Mouse (Mus musculus) limb, embryonic 13.5 days (tissue): ENCODE measurements around the gene Pfdn5. TPM values are rescaled to one million over a fixed set of nuclear protein-coding genes. Genes with fewer than 3 reads are reported as not detected.

Source experiments
- ATAC-seq: fragments of 200-750 bp; cut with Nextera tagmentation; 2 replicates; pipeline ENCODE4 v1.8.0; 2017; ENCODE audit warnings: low read depth, moderate number of reproducible peaks, moderate TSS enrichment; ENCODE audit not compliant: low FRiP score
- H3K27ac ChIP-seq: fragments of 300-500 bp; sonication (generic); 2 replicates; pipeline ENCODE4 v1.5.1; 2015; ENCODE audit warnings: inconsistent platforms, mild to moderate bottlenecking, moderate library complexity
- H3K27me3 ChIP-seq: fragments of 300-500 bp; sonication (generic); 2 replicates; pipeline ENCODE4 v1.6.1; 2015; ENCODE audit warnings: mild to moderate bottlenecking, inconsistent platforms
- H3K36me3 ChIP-seq: fragments of 300-500 bp; sonication (generic); 2 replicates; pipeline ENCODE4 v1.6.1; 2015; ENCODE audit warnings: inconsistent platforms, mild to moderate bottlenecking, moderate library complexity
- H3K4me1 ChIP-seq: fragments of 300-500 bp; sonication (generic); 2 replicates; pipeline ENCODE4 v1.6.1; 2015; ENCODE audit warnings: inconsistent platforms
- H3K4me2 ChIP-seq: fragments of 300-500 bp; sonication (generic); replicated peaks from 2 replicates; pipeline ENCODE4 v1.6.1; 2015; ENCODE audit warnings: inconsistent platforms, mild to moderate bottlenecking, moderate library complexity
- H3K4me3 ChIP-seq: fragments of 300-500 bp; sonication (generic); 2 replicates; pipeline ENCODE4 v1.5.1; 2015; ENCODE audit warnings: moderate library complexity, mild to moderate bottlenecking, inconsistent platforms
- H3K9ac ChIP-seq: fragments of 300-500 bp; sonication (generic); 2 replicates; pipeline ENCODE4 v1.6.1; 2015; ENCODE audit warnings: mild to moderate bottlenecking, inconsistent platforms
- H3K9me3 ChIP-seq: fragments of 300-500 bp; sonication (generic); 2 replicates; pipeline ENCODE4 v1.6.1; 2016; ENCODE audit warnings: inconsistent platforms
- whole genome bisulfite sequencing: fragments of 180-500 bp; shearing (Covaris S2); methylation state at CpG from one replicate; pipeline ENCODE4 v1.1.7; 2015; 5-methylcytosine and 5-hydroxymethylcytosine counted together
- polyA plus RNA-seq: library from polyadenylated mRNA; unstranded; fragments of >200 nt; fragmentation: Nextera tagmentation; extraction: Ambion mirVana; gene quantifications from 2 replicates; pipeline ENCODE4 v1.2.1, GENCODE M21; 2015

Pfdn5 gene
- polyA plus RNA-seq, result 431 and 451 TPM in 2 replicates

- no peaks in the 10 kb centered on the region for H3K27me3 ChIP-seq
- peak within 1 kb of the TSS; percentile 86 for H3K4me2 ChIP-seq
- H3K36me3 ChIP-seq, result peaks cover 61% of the 10 kb centered on the region
- H3K4me3 ChIP-seq, result peak within 1 kb of the TSS; percentile 64
- peak within 1 kb of the TSS; percentile 85 for H3K9ac ChIP-seq
- H3K9me3 ChIP-seq, result no peaks in the 10 kb centered on the region
- H3K4me1 ChIP-seq, result peaks cover 12% of the 10 kb centered on the region
- H3K27ac ChIP-seq, result peak within 1 kb of the TSS; percentile 80; the same call in 1 of the 2 replicates
- peak; percentile 91 for ATAC-seq
- under 1% methylated on average over 40 of the region's 40 CpGs for WGBS
Observed at GRCm38 (mm10) chr15:102326022-102326576, at the start of gene Pfdn5. Gene Pfdn5 (plus strand): TSS chr15:102326116.

GRCm38 (mm10) chr15:102278726-102279091, 47.2 kb upstream of the Pfdn5 start:
- Histone ChIP-seq H3K4me2 (peak overlapping the region; percentile 93), H3K36me3 (peaks cover 24% of the 10 kb centered on the region), H3K4me3 (peak overlapping the region; percentile 67), H3K9ac (peak overlapping the region; percentile 78), H3K27ac (peak overlapping the region; percentile 73), H3K9me3 (no peaks in the 10 kb centered on the region), H3K27me3 (no peaks in the 10 kb centered on the region), H3K4me1 (peaks cover 21% of the 10 kb centered on the region)
- no peak for ATAC-seq
- WGBS, result 38% methylated on average over 7 of the region's 7 CpGs

GRCm38 (mm10) chr15:102279092-102279782, 46.7 kb upstream of the Pfdn5 start, which contains the start of gene Mfsd5:
Gene Mfsd5 (plus strand): TSS chr15:102279454.
- WGBS, result under 1% methylated on average over 65 of the region's 65 CpGs
- Histone ChIP-seq H3K4me3 (peak within 1 kb of the TSS; percentile 67), H3K9me3 (no peaks in the 10 kb centered on the region)

GRCm38 (mm10) chr15:102279783-102280520, 46.0 kb upstream of the Pfdn5 start:
- peak; percentile 5; the same call in 1 of the 2 replicates for ATAC-seq
- H3K9me3 ChIP-seq, result no peaks in the 10 kb centered on the region
- peaks cover 21% of the 10 kb centered on the region for H3K4me1 ChIP-seq
- H3K27ac ChIP-seq, result peak overlapping the region; percentile 73
- peak overlapping the region; percentile 93 for H3K4me2 ChIP-seq
- H3K36me3 ChIP-seq, result peaks cover 24% of the 10 kb centered on the region
- H3K9ac ChIP-seq, result peak overlapping the region; percentile 78
- H3K27me3 ChIP-seq, result no peaks in the 10 kb centered on the region
- peak overlapping the region; percentile 67 for H3K4me3 ChIP-seq
- WGBS, result 22% methylated on average over 13 of the region's 13 CpGs

More at GRCm38 (mm10) chr15:102279092-102279782, 46.7 kb upstream of the Pfdn5 start, which contains the start of gene Mfsd5:
- ATAC-seq, result peak; percentile 95
- Histone ChIP-seq H3K36me3 (peaks cover 24% of the 10 kb centered on the region), H3K9ac (peak within 1 kb of the TSS; percentile 78), H3K4me2 (peak within 1 kb of the TSS; percentile 93), H3K27ac (peak within 1 kb of the TSS; percentile 73), H3K4me1 (peaks cover 21% of the 10 kb centered on the region), H3K27me3 (no peaks in the 10 kb centered on the region)

- Histone ChIP-seq H3K4me2 (peak overlapping the region; percentile 93), H3K27ac (no peak overlapping the region), H3K36me3 (peaks cover 24% of the 10 kb centered on the region), H3K9me3 (no peaks in the 10 kb centered on the region), H3K27me3 (no peaks in the 10 kb centered on the region), H3K4me1 (peaks cover 21% of the 10 kb centered on the region), H3K4me3 (peak overlapping the region; percentile 67), H3K9ac (0 out of 2 replicates have a peak overlapping the region, but pooled peaks have one; percentile 78)
- no peak for ATAC-seq
- WGBS, result 94% methylated on average over 19 of the region's 19 CpGs
Observed at GRCm38 (mm10) chr15:102280623-102281022, 45.3 kb upstream of the Pfdn5 start.

GRCm38 (mm10) chr15:102282463-102283292, 43.2 kb upstream of the Pfdn5 start:
- Histone ChIP-seq H3K4me1 (peaks cover 21% of the 10 kb centered on the region), H3K27ac (no peak overlapping the region), H3K9ac (no peak overlapping the region), H3K4me2 (no peak overlapping the region), H3K27me3 (no peaks in the 10 kb centered on the region), H3K36me3 (peaks cover 24% of the 10 kb centered on the region), H3K4me3 (no peak overlapping the region), H3K9me3 (no peaks in the 10 kb centered on the region)
- 84% methylated on average over 8 of the region's 8 CpGs for WGBS
- ATAC-seq, result no peak

GRCm38 (mm10) chr15:102283648-102284047, 42.3 kb upstream of the Pfdn5 start:
- Histone ChIP-seq H3K4me2 (no peak overlapping the region), H3K9me3 (no peaks in the 10 kb centered on the region), H3K27ac (no peak overlapping the region), H3K4me3 (no peak overlapping the region), H3K27me3 (no peaks in the 10 kb centered on the region), H3K4me1 (peaks cover 20% of the 10 kb centered on the region), H3K9ac (no peak overlapping the region; the same call in 1 of the 2 replicates), H3K36me3 (peaks cover 24% of the 10 kb centered on the region)
- no peak for ATAC-seq
- 75% methylated on average over 3 of the region's 3 CpGs for WGBS

- no peak for ATAC-seq
- H3K4me1 ChIP-seq, result no peaks in the 10 kb centered on the region
- H3K4me3 ChIP-seq, result no peak overlapping the region
- H3K27me3 ChIP-seq, result no peaks in the 10 kb centered on the region
- no peaks in the 10 kb centered on the region for H3K9me3 ChIP-seq
- no peak overlapping the region for H3K27ac ChIP-seq
- H3K36me3 ChIP-seq, result peaks cover 4% of the 10 kb centered on the region
- no peak overlapping the region for H3K9ac ChIP-seq
- no peak overlapping the region for H3K4me2 ChIP-seq
Observed at GRCm38 (mm10) chr15:102287395-102287794, 38.5 kb upstream of the Pfdn5 start.

GRCm38 (mm10) chr15:102295633-102296367, 30.1 kb upstream of the Pfdn5 start, which contains the start of gene Espl1:
Gene Espl1 (plus strand): TSS chr15:102296266.
- H3K27ac ChIP-seq, result no peak within 1 kb of the TSS
- H3K4me3 ChIP-seq, result peak within 1 kb of the TSS; percentile 71
- no peaks in the 10 kb centered on the region for H3K9me3 ChIP-seq
- peak within 1 kb of the TSS; percentile 89 for H3K4me2 ChIP-seq
- peak; percentile 99 for ATAC-seq
- H3K27me3 ChIP-seq, result no peaks in the 10 kb centered on the region
- peak within 1 kb of the TSS; percentile 68 for H3K9ac ChIP-seq
- peaks cover 27% of the 10 kb centered on the region for H3K36me3 ChIP-seq
- 8% methylated on average over 25 of the region's 25 CpGs for WGBS
- peaks cover 6% of the 10 kb centered on the region for H3K4me1 ChIP-seq

GRCm38 (mm10) chr15:102296368-102297006, 29.4 kb upstream of the Pfdn5 start:
- no peak overlapping the region for H3K27ac ChIP-seq
- no peaks in the 10 kb centered on the region for H3K27me3 ChIP-seq
- 4% methylated on average over 24 of the region's 24 CpGs for WGBS
- H3K4me3 ChIP-seq, result peak overlapping the region; percentile 71
- H3K9me3 ChIP-seq, result no peaks in the 10 kb centered on the region
- H3K4me1 ChIP-seq, result peaks cover 6% of the 10 kb centered on the region
- ATAC-seq, result peak; percentile 26; the same call in 1 of the 2 replicates
- H3K36me3 ChIP-seq, result peaks cover 34% of the 10 kb centered on the region
- peak overlapping the region; percentile 89 for H3K4me2 ChIP-seq
- peak overlapping the region; percentile 68 for H3K9ac ChIP-seq
